Mouse (Mus musculus) subcutaneous adipose tissue, adult 2 months (tissue): ENCODE results near the gene Clspn. TPM values are rescaled to one million over a fixed set of nuclear protein-coding genes. Genes with fewer than 3 reads are reported as not detected.

Experiments used
- polyA plus RNA-seq: library from polyadenylated mRNA; depleted of rRNA; stranded (reverse); fragments of >200 nt; gene quantifications from 2 replicates; pipeline ENCODE4 v1.2.3, GENCODE M21; 2012; ENCODE audit warnings: low replicate concordance; rRNA removed

Gene Clspn
- polyA plus RNA-seq, result 0.33 and 1.7 TPM in 2 replicates

DNA sequence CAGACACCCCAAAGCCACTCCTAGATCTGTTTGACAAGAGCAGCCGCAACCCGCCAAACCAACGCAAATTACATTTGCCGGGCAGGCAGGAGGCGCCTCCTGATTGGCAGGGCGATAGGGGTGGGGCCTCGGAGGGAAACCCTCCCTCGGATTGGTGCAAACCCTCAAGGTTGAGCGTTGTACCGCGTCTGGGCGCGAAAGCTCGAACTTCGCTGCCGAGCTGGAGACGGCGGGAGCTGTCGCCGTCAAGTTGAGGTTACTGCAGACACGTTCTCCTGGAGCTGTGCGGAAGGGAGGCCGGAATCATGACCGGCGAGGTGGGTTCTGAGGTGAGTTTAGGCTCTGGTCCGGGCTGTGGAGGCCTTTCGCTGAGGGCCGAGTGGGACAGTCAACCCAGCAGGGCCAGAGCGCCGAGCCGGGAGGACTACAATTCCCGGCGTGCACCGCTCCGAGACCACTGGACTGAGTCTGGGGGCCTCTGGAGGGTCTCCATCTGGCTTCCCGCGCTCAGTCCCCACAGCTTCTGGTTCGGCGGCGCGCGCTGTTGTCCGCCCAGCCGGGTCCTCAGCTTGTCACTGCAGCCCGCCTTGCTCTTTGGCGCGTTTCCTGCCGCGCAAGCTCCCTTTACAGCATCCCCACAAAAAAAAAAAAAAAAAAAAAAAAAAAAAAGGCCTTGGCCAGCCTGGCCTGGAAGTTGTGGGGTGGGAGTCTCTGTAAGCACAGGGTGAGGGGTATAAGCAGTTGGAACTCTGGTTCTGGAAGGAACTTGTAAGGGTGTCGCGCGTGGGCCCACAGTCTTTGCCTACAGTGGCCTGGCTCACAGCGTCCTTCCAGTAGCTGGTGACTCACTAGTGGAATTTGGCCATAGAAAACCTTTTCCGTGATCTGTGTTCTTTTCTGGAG is at the start of gene Clspn:
Gene Clspn (plus strand): TSS at position 127 of the 903 bp plus-strand sequence.

DNA sequence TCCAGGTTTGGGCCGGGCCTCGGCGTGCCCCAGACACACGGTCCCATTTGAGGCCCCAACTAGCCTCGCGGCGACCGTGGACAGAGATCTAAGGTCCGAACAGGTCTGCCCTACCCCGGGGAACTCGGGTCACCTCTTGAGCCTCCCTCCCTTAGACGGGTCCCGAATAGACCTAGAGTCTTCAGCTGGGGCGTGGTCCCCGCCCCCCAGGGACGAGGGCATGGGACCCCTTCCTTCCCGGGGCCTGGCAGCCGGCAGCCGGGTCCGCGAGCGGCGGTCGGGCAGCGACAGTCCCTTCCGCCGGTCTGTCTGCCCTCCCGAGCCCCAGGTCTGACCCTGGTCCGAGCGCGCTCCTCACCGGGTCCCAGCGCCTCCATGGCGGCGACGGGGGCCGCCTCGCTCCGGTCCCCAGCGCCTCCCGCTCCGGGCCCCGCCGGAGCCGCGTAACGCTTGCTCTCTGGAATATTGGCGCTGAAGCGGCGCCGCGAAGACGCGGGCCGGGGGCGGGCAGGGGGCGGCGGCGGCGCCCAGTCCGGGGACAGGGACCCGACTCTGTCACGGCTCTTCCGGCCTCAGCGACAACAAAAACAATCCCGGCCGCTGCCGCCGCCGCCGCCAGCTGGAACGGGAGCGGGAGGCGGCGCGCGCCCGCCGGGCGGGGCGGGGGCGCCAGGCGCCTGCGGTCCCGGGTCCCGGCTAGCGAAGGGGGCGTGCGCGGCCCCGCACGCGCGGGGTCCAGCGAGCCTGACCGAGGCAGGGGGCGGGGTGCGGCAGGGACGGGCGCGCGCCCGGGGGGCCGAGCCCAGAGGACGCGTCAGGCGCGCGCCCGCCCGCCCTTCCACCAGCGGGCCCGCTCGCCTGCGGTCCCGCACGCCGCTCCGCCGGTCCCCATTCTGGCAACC is 23.7 kb upstream of the Clspn start, which contains the start of gene Ago4:
Gene Ago4 (minus strand): TSS at position 646 of the 902 bp plus-strand sequence.

DNA sequence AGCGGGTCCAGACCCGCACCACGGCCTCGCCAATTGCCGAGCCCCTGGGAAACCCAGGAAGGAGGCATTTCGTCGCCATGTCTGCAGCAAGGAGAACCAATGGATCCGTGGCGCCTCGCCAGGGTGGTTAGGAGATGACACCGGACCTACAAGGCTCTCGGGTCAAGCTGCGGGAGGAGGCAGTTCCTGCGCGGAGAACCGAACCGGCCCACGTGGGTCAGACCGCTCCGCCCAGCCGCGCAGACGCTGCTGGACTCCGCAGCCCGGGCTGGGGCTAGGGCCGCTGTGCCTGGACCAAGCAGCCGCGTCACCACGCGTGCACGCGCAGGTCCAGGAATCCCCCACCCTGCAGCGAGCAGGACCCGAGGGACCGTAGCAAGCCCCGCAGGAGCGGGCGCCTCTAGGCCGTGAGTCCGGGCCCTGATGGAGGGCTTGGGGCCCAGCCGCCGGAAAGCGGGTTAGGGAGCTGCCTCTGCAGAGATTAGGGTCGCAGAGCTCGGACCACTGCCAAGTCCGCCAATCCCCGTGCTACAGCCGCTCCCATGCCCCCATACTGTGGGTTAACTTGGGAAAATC is 53.0 kb downstream of the Clspn start, which contains the start of gene 5730409E04Rik:
Gene 5730409E04Rik (plus strand): TSS at position 213 of the 576 bp plus-strand sequence.

Other genes starting within 250 kb of the Clspn start
- 38.9 and 56.9 TPM in 2 replicates for gene Adprhl2, start 235.2 kb upstream of the Clspn start, polyA plus RNA-seq
- 5.2 and 14.5 TPM in 2 replicates for gene Tekt2, start 231.2 kb upstream of the Clspn start, polyA plus RNA-seq
- gene Ago3, start 127.4 kb upstream of the Clspn start, polyA plus RNA-seq, result 6.7 and 26.2 TPM in 2 replicates
- 12.5 and 29.0 TPM in 2 replicates for gene Ago1, start 88.4 kb upstream of the Clspn start, polyA plus RNA-seq
- 1.8 and 2.2 TPM in 2 replicates for gene Ago4, start 23.5 kb upstream of the Clspn start, polyA plus RNA-seq
- gene 5730409E04Rik, start 52.9 kb downstream of the Clspn start, polyA plus RNA-seq, result 23.8 and 25.6 TPM in 2 replicates
- 233 and 266 TPM in 2 replicates for gene Psmb2, start 120.7 kb downstream of the Clspn start, polyA plus RNA-seq
- gene Tfap2e, start 179.3 kb downstream of the Clspn start, polyA plus RNA-seq, result not detected in 2 replicates
- gene Ncdn, start 196.5 kb downstream of the Clspn start, polyA plus RNA-seq, result 27.6 and 43.6 TPM in 2 replicates
- gene AU040320, start 196.6 kb downstream of the Clspn start, polyA plus RNA-seq, result 34.4 and 35.0 TPM in 2 replicates